Mouse (Mus musculus): ENCODE data around the gene Park7.

The Park7 gene

DNA sequence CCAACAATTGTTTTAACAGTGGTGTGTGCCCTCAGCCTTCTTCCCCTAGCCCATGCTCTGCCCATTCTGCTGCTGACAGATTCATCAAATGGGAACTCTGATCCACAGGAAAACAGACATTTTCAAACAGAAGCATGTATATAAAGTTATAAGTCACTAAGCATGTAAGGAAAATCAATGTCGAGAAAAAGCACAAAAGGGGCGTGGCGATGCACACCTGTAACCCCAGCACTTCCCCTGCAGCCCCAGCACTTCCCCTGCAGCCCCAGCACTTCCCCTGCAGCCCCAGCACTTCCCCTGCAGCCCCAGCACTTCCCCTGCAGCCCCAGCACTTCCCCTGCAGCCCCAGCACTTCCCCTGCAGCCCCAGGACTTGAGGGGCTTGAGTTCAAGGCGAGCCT lies 39.8 kb downstream of the Park7 start:
- in situ Hi-C loops (cut with MboI, MseI) = loop anchor here (10.0 kb wide), 1 partner anchor 550 kb away; no protein-coding TSS in a partner anchor

DNA sequence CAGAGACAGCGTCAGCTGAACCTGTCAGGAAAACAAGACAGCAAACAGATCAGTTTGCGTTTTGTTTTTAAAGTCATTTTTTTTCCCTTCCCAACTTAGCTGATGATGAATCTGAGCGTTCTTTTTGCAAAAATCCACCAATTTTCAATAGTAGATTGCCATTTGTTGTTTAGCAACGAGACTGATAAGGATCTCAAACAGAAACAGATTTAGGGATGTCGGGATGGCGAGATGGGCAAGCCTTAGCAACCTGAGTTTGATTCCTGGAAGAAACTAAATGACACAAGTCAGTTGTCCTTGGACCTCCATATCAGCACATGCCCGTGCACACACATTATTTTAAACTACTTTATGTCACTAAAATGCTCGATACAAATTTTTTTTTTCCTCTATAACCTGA lies 41.6 kb downstream of the Park7 start:
- in situ Hi-C loops (cut with MboI, MseI) = loop anchor here (10.0 kb wide), 1 partner anchor 548 kb away; no protein-coding TSS in a partner anchor

DNA sequence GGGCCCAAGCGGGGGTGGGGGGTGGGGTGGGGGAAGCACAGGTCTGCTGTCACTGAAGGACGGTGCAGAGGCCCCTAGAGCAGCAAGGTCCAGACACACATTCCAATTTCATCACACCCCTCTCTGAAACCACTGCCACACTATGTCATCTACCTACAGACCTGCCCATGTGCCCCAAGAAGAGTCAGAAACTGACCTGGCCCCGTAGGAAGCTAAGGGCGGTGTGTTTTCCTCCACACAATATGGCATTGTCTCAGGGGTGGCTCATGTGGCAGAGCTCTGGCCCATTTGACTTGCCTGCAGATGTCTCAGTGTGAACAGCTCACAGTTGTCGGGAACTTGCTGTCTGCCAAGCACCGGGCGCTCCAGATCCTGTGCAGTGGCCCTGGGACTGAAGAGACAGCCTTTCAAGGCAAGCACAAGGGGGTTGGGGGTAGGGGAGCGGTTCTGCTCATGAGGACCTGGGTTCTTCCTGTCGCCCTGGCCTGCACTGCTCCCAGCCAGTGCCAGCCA lies 42.0 kb downstream of the Park7 start:
- in situ Hi-C loops (cut with MboI, MseI) = loop anchor here (10.0 kb wide), 1 partner anchor 547 kb away; no protein-coding TSS in a partner anchor

DNA sequence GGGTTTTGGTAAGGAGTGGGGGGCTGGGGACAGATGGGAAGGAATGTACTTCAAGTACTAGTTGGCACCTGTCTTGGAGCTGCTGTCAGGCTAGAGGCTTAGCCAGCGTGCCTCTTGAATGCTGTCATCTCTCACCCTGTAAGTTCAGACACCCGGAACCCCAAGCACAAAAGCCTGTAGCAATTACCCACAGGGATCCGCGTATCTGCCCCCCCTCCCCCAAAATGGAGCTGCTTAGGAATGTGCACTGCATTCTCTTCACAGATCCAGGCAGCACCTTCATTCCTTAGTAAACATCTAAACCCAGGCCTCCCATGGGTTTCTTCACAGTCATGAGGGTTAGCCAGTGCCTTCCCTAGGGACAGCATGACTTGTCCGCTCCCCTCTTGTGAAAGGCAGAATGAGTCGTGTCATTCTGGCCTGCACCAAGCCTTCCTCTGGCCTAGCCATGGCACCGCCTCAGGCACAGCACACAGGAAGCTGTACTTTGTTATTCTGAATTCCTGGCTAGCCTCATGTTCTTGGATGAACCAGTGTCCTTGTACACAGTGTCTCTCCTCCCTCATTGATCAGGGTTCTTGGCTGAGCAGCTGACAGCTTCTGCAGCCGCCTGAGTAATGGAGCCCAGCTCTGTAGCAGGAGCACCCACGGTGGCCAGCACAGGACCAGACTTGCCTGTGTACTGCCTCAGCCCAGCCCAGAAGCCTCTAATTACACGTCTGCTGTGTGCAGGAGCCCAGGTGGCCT lies 42.7 kb downstream of the Park7 start:
- in situ Hi-C loops (cut with MboI, MseI) = loop anchor here (10.0 kb wide), 1 partner anchor 547 kb away; no protein-coding TSS in a partner anchor

DNA sequence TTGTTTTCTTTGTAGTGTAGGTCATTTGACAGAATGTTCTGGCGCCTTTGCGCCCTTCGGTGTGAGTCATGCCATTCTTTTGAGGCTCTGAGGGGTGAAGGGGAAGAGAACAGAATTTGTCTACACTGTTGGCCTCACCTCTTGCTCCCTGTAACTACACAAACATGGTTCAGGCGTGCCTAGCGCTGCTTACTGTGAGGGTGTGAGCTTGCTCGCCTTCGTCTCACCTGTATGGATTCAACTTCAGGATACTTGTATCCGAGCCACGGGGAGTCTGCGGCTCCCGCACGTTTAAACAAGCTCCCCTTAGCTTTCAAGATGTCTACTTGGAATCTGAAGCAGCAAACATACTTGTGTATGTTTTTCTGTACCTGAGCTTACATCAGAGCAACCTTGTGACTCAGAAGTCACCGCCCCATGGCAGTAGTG lies 43.3 kb downstream of the Park7 start:
- in situ Hi-C loops (cut with MboI, MseI) = loop anchor here (10.0 kb wide), 1 partner anchor 546 kb away; no protein-coding TSS in a partner anchor

DNA sequence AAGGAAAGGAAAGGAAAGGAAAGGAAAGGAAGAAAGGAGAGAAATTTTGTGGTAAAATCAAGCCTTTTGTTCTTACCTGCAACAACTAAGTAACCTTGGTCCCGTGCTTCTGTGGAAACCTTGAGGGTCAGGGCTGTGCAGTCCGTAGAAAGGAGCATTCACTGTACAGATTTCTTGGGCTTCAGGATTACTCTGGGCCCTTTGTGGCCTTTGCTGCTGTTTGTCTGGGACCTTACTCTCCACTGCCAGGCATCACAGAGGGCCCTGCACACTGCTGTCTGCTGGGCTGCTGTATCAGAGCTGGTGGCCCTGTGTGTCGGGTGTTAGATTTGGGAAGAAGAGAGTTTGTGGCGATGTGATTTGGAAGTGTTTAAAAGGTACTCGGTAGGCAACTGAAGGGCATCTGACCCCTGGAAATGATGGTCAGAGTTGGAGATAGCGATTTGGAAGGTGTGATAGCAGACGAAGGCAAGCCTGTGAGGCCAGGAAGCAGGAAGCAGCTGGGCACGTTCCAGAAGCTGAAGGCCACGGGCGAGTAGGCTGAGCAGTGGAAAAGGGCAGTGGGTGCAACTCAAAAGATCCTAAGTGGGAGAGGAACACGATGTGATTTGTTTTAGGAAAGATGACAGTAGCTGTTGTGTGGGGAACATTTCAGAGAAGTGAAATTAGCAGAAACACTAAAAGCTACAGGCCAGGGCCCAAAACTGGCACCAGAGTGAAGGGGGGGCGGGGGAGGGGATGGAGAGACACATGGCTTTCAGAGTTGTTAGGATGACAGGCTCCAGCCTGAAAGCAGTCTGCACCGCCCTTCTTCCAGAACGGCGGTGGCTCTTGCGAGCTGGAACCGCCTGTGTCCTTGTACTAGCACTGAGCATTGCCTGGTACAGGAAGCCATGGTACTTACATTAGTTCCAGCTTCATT lies 44.7 kb downstream of the Park7 start:
- in situ Hi-C loops (cut with MboI, MseI) = loop anchor here (10.0 kb wide), 1 partner anchor 545 kb away; no protein-coding TSS in a partner anchor

DNA sequence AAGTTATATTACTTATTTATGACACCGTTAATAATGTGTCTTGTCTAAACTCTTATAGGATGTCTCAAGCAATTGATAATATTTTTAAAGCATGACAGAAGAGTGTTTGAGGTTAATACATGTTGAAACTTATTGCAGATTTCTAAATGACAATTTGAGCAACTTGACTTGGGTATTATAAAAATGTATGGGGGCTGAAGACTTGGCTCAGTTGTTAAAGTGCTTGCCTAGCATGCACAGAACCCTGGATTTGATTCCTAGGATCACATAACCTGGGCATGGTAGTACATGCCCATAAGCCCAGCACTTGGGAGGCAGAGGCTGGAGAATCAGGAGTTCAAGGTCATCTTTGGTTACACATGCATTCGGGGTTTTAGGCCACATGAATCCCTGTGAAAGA lies 45.4 kb downstream of the Park7 start:
- in situ Hi-C loops (cut with MboI, MseI) = no loop called here

DNA sequence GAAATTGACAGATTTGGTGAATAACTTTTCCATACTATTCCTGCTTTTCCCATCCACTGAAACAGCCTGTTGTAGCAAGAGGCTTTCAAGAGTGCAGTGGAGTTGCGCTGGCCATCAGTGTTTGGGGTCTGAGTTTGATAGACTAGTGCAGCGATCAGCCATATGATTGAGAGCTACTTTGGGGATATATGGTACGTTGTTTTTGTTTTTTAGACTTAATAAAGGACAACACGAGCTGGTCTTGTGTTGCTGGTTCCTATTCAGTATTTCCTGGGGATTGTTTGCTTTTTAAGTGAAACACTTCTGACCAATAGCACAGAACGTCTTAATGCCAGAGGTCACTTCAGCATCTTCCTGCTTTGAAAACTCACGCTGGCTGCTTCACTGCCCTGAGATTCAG lies 46.1 kb downstream of the Park7 start:
- in situ Hi-C loops (cut with MboI, MseI) = no loop called here

DNA sequence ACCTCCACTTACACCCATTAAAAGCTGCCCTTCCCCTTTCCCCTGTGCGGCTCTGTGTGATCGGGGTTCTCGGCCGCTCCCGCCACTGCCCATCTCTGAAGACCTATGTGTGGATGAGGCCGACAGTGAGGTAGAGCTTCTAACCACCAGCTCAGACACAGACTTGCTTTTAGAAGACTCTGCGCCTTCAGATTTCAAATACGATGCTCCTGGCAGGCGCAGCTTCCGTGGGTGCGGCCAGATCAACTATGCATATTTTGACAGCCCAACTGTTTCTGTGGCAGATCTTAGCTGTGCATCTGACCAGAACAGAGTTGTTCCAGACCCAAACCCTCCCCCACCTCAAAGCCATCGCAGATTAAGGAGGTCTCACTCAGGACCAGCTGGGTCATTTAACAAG lies 47.7 kb downstream of the Park7 start:
- in situ Hi-C loops (cut with MboI, MseI) = no loop called here

DNA sequence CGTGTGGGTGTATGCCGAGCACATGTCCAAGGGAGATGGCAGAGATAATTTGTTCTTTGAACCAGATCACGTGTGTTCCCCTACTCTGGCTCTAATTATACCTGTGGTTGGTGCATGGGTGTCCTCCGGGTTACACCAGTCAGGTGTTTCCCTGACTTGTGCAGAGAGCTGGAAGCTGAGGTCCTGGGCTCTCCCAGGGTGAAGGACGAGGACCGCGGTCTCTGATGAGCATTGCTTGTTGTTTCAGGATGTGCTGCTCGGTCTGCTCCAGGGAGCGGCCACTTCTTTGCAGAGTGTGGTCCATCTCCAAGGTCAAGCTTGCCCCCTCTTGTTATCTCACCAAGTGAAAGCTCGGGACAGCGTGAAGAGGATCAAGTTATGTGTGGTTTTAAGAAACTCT lies 48.2 kb downstream of the Park7 start:
- in situ Hi-C loops (cut with MboI, MseI) = no loop called here

DNA sequence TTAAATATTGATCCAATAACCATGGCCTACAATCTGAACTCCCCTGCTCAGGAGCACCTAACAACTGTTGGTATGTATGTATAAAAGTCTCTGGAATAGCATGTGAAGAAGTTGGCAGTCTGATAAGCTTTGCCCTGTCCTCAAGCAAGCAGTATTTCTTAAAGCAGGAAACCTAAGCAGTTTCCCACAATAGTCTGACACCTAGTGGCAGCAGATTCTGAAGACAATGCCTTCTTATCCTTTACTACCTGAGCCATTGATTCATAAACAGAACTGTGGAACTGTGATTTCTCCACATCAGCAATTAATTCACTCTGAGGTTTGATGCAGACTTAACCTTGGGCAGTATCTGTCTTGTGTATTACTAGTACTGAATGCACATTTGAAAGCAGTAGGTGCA lies 48.9 kb downstream of the Park7 start:
- in situ Hi-C loops (cut with MboI, MseI) = no loop called here

DNA sequence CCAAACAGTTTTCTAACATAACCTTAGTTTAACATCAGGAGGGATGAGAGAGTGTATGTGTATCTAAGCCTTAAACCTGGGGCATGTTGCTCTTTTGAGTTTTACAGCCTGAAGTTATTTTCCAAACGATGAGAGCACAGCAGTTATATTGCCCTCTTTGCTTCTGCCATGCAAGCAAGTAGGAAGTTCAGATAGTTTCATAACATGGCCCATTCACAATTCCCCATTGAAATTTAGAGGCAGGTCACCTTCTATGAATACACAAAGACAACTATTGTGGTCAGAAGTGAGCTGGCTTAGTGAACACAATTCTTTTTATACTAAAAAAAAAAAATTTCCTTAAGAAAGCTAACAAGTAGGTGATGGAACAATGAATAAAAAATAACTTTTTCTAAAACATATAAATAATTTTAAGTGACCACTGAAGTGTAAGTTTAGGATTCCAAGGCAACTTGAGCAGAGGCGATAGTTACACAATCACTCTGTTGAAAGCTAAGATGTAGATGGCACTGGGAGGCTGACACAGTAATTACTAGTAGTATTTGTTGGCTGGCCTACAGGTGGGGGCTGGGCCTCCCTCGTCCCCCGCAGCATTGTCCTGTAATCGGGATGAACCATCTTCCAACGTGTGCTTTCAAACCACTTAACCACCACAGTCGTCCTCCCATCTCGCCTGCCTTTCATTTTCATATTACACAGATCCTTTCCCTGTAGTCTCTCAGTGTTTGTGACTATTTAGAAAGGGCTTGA lies 51.4 kb downstream of the Park7 start:
- in situ Hi-C loops (cut with MboI, MseI) = no loop called here

DNA sequence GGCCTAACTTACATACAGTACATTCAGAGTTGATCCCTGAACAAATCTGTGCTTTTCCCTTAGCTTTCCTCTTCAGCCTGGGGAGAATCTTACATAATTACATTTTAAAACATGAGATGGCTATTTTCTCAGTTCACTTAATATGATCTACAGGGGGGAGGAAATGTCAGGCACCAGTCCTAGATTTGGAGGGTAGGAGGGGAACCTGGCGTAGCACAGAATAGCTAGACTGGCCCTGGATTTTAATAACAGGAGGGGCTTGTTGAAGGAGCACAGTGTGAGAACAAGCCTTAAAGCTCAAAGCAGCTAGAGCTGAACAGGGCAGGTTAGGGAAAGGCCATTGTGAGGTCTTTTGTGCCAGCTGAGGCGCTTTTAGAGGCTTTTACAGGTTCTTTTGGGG lies 53.1 kb downstream of the Park7 start:
- in situ Hi-C loops (cut with MboI, MseI) = no loop called here

DNA sequence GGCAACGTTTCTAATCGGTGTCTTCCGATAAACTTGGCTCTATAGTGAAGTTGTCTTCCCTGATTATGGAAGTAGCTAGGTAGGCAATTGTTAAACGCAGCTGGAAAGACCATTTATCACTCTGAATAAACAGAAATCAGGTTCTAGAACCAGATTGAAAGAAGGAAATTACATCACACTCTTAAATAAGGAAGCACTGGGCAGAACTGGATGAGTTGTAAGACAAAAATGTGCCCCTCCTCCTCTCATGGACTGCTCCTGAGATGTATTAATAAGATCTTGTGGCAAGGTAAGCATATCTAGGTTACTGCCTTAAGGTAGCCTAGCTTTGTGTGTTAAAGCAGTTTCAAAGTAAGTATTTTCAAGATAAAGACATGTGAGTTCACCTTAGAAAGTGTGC lies 53.7 kb downstream of the Park7 start:
- in situ Hi-C loops (cut with MboI, MseI) = no loop called here

DNA sequence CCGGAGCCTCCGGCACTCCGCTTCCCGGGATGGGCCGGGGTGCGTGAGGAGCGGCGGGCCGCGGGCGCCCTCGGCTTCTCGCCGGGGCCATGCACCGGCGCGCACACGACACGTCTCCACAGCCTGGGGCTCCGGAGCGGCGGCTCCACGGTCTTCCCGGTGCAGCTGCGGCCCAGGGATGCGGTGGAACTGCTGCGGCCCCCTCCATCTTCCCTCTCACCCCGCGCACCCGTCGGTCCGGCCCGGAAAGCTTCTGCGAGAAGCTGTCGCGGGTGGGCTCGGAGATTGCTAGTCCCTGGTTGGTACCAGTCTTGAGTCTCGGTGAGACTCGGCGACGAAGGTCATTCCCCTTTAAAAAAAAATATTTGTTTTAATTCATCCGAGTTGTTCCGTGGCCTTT lies 58.9 kb downstream of the Park7 start:
- in situ Hi-C loops (cut with MboI, MseI) = no loop called here

DNA sequence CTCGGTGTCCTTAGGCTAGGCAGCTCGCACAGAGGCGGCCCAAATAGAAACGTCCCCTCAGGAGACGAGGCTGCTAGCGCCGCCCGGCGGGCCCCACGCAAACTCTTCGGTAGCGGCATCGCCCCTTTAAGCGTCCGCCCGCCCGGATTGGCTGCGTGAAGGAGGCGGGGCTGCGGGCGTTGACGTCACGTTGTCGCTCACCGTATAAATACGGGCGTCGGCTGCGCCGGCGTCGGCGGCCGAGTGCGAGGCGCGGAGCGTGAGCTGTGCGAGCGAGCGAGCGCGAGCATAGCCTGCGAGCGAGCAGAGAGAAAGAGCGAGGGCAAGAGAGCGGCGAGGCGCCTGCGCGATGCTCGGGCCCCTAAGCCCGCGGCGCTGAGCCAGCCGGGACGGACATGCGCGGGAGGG lies 59.4 kb downstream of the Park7 start:
- in situ Hi-C loops (cut with MboI, MseI) = no loop called here

DNA sequence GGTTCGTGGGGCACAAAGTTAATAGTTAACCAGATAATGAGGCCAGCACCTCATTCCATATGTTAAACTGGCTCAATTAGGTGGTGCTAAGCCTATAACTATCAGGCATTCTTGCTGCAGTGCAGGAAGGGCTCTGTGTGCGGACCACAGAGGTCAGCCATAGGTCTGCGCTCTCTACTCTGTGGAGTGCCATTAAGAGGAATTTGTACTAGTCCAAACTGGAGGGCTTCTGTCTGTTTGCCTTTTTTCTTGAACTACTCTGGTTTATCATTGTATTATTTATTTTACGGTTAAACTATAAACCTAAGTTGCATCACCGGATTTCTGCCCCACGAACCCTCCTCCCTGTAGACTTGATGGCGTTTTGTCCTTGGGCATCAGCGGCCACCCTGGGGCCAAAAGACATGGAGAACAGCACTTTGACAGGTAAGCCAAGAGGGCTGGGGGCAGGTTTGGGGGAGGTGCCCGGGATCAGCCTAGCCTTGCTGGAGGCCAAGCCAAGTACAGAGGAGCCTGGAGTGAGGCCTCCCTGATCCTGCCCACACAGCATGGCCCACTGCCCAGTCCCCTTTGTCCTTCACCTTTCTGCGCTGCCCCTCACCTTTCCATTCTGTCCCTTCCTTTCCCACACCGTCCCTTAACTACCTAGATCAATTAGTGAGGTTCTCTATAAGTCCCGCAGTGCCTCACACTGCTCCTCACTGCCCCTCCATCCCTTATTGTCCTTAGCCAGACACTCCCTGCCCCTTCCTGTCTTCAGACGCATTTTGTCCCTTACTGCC lies 60.4 kb downstream of the Park7 start, which contains the start of gene Errfi1:
Errfi1 (plus strand) TSS at position 240 of the 782 bp plus-strand sequence.
- in situ Hi-C loops (cut with MboI, MseI) = no loop called here

DNA sequence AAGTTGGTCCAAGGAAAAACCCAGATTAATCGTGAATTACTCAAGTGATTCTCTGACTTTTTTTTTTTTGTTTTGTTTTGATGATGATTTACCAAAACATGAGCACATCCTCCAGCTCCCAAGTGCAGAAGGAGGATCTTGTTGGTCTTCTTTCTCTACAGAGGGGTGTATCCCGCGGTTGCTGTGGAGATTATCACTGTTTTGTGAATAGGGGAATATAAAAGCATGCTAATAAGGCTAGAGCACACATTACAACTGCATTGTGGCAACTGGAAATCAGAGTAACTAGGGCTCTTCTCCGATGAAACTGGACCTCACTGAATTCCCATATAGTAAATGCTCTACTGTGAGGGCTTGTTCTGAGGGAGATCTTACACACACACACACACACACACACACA lies 61.8 kb downstream of the Park7 start:
- in situ Hi-C loops (cut with MboI, MseI) = no loop called here

DNA sequence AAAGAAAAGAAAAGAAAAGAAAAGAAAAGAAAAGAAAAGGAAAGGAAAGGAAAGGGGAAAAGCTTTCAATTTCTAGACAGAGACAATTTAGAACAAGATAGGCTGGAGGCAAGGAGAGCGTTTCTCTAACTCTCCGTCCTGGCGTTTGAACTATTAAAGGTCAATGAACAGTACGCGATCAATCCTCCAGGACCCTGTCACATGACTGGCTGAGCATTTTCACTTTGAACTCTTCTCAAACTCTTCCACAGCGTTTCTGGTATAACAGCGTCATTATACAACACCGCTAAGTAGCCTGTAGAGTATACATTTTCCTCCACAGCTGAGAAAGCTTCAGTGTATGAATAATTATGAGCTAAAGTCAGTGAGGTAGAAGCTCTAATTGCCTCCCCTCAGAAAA lies 62.2 kb downstream of the Park7 start:
- in situ Hi-C loops (cut with MboI, MseI) = no loop called here

DNA sequence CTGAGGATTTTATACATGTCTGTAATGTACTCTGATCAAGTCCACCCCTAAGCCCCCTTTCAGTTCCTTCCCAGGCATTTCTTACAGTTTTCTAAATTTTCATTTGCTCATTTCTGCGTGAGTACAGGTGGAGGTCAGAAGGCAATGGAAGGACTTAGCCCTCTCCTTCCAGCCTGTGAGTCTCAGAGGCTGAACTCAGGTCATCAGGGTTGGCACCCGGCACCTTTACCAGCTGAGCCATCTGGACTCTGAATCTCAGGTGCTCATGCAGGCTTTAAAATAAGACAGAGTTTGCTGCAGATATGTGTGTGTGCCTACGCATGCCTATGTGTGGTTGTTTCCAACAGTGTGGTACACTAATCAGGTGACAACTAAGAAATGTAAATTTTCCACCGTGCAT lies 63.3 kb downstream of the Park7 start:
- in situ Hi-C loops (cut with MboI, MseI) = no loop called here

DNA sequence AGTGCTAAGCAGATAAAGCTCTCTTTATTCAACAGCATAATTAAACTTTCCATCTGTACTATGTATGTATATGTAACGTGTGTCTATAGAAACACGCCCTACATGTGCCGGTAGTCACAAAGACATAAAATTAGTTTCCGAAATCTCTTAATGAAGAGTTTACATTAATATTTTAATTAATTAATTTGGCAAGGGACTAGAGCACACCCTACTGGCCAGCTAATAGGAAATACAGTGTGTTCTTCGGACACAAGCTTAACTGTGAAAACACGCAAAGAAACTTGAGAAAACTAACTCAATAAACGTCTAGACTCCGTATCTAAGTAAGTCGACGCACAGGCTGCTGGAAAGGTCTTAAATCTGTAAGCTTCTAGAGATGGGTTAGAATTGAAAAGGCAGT lies 64.3 kb downstream of the Park7 start:
- in situ Hi-C loops (cut with MboI, MseI) = no loop called here
